Mouse (Mus musculus): ENCODE data around the gene Spag7.

- TF ChIP-seq CTCF (IDR thresholded peaks at IDR 0.05; ENCODE audit: low read depth) (no peak), EP300 (IDR thresholded peaks at IDR 0.05; ENCODE audit: low read depth) (no peak)
These were observed 21.3 kb downstream of the Spag7 start for GRCm38 (mm10) chr11:70647716-70648420.

Measured in liver, embryonic 14.5 days (tissue).